ENCODE assay signal across 7 mouse cellular contexts in genomic region chr5:143403221-143404147, GRCm38 (mm10). TPM values are rescaled to one million over a fixed set of nuclear protein-coding genes. Genes with fewer than 3 reads are reported as not detected.
DNase-seq lines count a peak whose midpoint lies in the region; ATAC-seq lines count a peak whose summit lies in the region.

Gene Kdelr2 (plus strand): TSS chr5:143403838.

- H3K4me2 ChIP-seq in embryonic facial prominence, embryonic 11.5 days (ENCODE audit: low read depth, low read length): peak within 1 kb of the TSS; percentile 76
- peak within 1 kb of the TSS; percentile 82 for H3K4me2 ChIP-seq in limb, embryonic 11.5 days (ENCODE audit: low read depth, severe bottlenecking)
- H3K4me2 ChIP-seq in midbrain, embryonic 14.5 days (ENCODE audit: low read length): peak within 1 kb of the TSS; percentile 59

- no peaks in the 10 kb centered on the region for H3K9me3 ChIP-seq in embryonic facial prominence, embryonic 11.5 days (replicated peaks; ENCODE audit: control insufficient read depth, low read length)
- no peaks in the 10 kb centered on the region for H3K9me3 ChIP-seq in limb, embryonic 11.5 days (ENCODE audit: control insufficient read depth, low read length)
- no peaks in the 10 kb centered on the region for H3K9me3 ChIP-seq in midbrain, embryonic 14.5 days (ENCODE audit: control insufficient read depth, low read length)

- no peaks in the 10 kb centered on the region for H3K27me3 ChIP-seq in embryonic facial prominence, embryonic 11.5 days (ENCODE audit: control insufficient read depth, insufficient read depth, low read length)
- no peaks in the 10 kb centered on the region for H3K27me3 ChIP-seq in limb, embryonic 11.5 days (ENCODE audit: control insufficient read depth, insufficient read depth, low read length)
- H3K27me3 ChIP-seq in midbrain, embryonic 14.5 days (ENCODE audit: control insufficient read depth, insufficient read depth, low read length): no peaks in the 10 kb centered on the region

- H3K27ac ChIP-seq in embryonic facial prominence, embryonic 11.5 days (replicated peaks; ENCODE audit: low read depth, low read length): peak within 1 kb of the TSS; percentile 65; the same call in 1 of the 2 replicates
- H3K27ac ChIP-seq in limb, embryonic 11.5 days (replicated peaks; ENCODE audit: low read depth, low read length): peak within 1 kb of the TSS; percentile 52; the same call in 1 of the 2 replicates
- peak within 1 kb of the TSS; percentile 82 for H3K27ac ChIP-seq in midbrain, embryonic 14.5 days (replicated peaks; ENCODE audit: low read depth, low read length)

- ATAC-seq in embryonic facial prominence, embryonic 11.5 days (replicated peaks; ENCODE audit: insufficient number of reproducible peaks, low FRiP score, low TSS enrichment, low read depth): peak; percentile 89
- peak; percentile 93 for ATAC-seq in limb, embryonic 11.5 days (ENCODE audit: insufficient number of reproducible peaks, low FRiP score, low TSS enrichment, low read depth)
- peak; percentile 92 for ATAC-seq in midbrain, embryonic 14.5 days (ENCODE audit: low FRiP score, low TSS enrichment)

- peak within 1 kb of the TSS; percentile 85 for H3K4me3 ChIP-seq in embryonic facial prominence, embryonic 11.5 days (ENCODE audit: low read depth, low read length)
- H3K4me3 ChIP-seq in limb, embryonic 11.5 days (ENCODE audit: low read depth, low read length): peak within 1 kb of the TSS; percentile 98
- peak within 1 kb of the TSS; percentile 94 for H3K4me3 ChIP-seq in midbrain, embryonic 14.5 days (replicated peaks; ENCODE audit: low read depth, low read length)

- peak within 1 kb of the TSS; percentile 90 for H3K9ac ChIP-seq in embryonic facial prominence, embryonic 11.5 days (replicated peaks; ENCODE audit: low read length)
- peak within 1 kb of the TSS; percentile 91 for H3K9ac ChIP-seq in limb, embryonic 11.5 days (ENCODE audit: low read length)
- H3K9ac ChIP-seq in midbrain, embryonic 14.5 days (replicated peaks; ENCODE audit: low read length): peak within 1 kb of the TSS; percentile 83

- DNase-seq in adrenal gland, postnatal 14 days: peak; percentile 96
- DNase-seq in embryonic facial prominence, embryonic 11.5 days (ENCODE audit: low spot score): peak; percentile 95
- DNase-seq in heart, adult 11 months: peak; percentile 99
- peak; percentile 93 for DNase-seq in kidney, adult 18-20 months
- peak; percentile 93 for DNase-seq in limb, embryonic 11.5 days (ENCODE audit: low spot score)
- peak; percentile 97 for DNase-seq in midbrain, embryonic 14.5 days
- DNase-seq in spleen, adult 18-20 months: peak; percentile 81 to 91

- no peaks in the 10 kb centered on the region for H3K4me1 ChIP-seq in embryonic facial prominence, embryonic 11.5 days (ENCODE audit: control insufficient read depth, insufficient read depth, low read length)
- H3K4me1 ChIP-seq in limb, embryonic 11.5 days (ENCODE audit: control insufficient read depth, insufficient read depth, low read length): peaks cover 5% of the 10 kb centered on the region; the same call in 1 of the 2 replicates
- H3K4me1 ChIP-seq in midbrain, embryonic 14.5 days (ENCODE audit: control insufficient read depth, insufficient read depth, low read length): peaks cover 9% of the 10 kb centered on the region

- WGBS in embryonic facial prominence, embryonic 11.5 days: 1% methylated on average over 72 of the region's 72 CpGs
- 1% methylated on average over 72 of the region's 72 CpGs for WGBS in limb, embryonic 11.5 days
- 2% methylated on average over 69 of the region's 72 CpGs for WGBS in midbrain, embryonic 14.5 days

- H3K36me3 ChIP-seq in embryonic facial prominence, embryonic 11.5 days (replicated peaks; ENCODE audit: control insufficient read depth, insufficient read depth, low read depth, low read length): peaks cover 4% of the 10 kb centered on the region; the same call in 1 of the 2 replicates
- peaks cover 3% of the 10 kb centered on the region; the same call in 1 of the 2 replicates for H3K36me3 ChIP-seq in limb, embryonic 11.5 days (ENCODE audit: control insufficient read depth, insufficient read depth, low read length)
- H3K36me3 ChIP-seq in midbrain, embryonic 14.5 days (ENCODE audit: control insufficient read depth, insufficient read depth, low read length): peaks cover 24% of the 10 kb centered on the region

RNA-seq across cellular contexts. Expression of gene Kdelr2, which starts in this region (rescaled TPM):
- 101 and 108 TPM in 2 replicates for total RNA-seq in adrenal gland, postnatal 14 days (2021)
- 246 and 261 TPM in 2 replicates for polyA plus RNA-seq in embryonic facial prominence, embryonic 11.5 days (2014; fragmentation: Nextera tagmentation; extraction: Ambion mirVana)
- 265 and 281 TPM in 2 replicates for polyA plus RNA-seq in limb, embryonic 11.5 days (2014; fragmentation: Nextera tagmentation; extraction: Ambion mirVana)
- 134 and 139 TPM in 2 replicates for polyA plus RNA-seq in midbrain, embryonic 14.5 days (2014; fragmentation: Nextera tagmentation; extraction: Ambion mirVana)

Comparison
In these comparisons a context has a peak if more than half of its experiments do, and no peak if none do; other contexts are left out.
1. Peak in every context shown above with its lines: DNase-seq, ATAC-seq, H3K4me3 ChIP-seq and H3K27ac ChIP-seq.